Mouse (Mus musculus) E14TG2a.4 (cell line): ENCODE data around the gene Apopt1.

Experiments used
- H3K27me3 ChIP-seq: 2 replicates; pipeline ENCODE4 v1.6.1; 2014; ENCODE audit warnings: low read length, control low read depth; ENCODE audit not compliant: insufficient read depth
- H3K36me3 ChIP-seq: 2 replicates; pipeline ENCODE4 v1.6.1; 2014; ENCODE audit warnings: low read length, control low read depth; ENCODE audit not compliant: insufficient read depth
- H3K4me1 ChIP-seq: replicated peaks from 2 replicates; pipeline ENCODE4 v1.6.1; 2014; ENCODE audit warnings: low read depth, low read length, control low read depth
- H3K4me3 ChIP-seq: replicated peaks from 2 replicates; pipeline ENCODE4 v1.5.1; 2014; ENCODE audit warnings: mild to moderate bottlenecking, low read length
- H3K9me3 ChIP-seq: 2 replicates; pipeline ENCODE4 v1.6.1; 2014; ENCODE audit warnings: low read length, control low read depth
- CTCF ChIP-seq: conservative IDR thresholded peaks from 2 replicates; pipeline ENCODE4 v1.5.1; 2014; ENCODE audit warnings: low read length
- NANOG ChIP-seq: IDR thresholded peaks from 2 replicates; pipeline ENCODE4 v1.6.1; 2014; ENCODE audit warnings: borderline replicate concordance, low read length, mixed read lengths
- POU5F1 ChIP-seq: IDR thresholded peaks from 2 replicates; pipeline ENCODE4 v1.6.1; 2014; ENCODE audit warnings: low read length, borderline replicate concordance

The Apopt1 gene

DNA sequence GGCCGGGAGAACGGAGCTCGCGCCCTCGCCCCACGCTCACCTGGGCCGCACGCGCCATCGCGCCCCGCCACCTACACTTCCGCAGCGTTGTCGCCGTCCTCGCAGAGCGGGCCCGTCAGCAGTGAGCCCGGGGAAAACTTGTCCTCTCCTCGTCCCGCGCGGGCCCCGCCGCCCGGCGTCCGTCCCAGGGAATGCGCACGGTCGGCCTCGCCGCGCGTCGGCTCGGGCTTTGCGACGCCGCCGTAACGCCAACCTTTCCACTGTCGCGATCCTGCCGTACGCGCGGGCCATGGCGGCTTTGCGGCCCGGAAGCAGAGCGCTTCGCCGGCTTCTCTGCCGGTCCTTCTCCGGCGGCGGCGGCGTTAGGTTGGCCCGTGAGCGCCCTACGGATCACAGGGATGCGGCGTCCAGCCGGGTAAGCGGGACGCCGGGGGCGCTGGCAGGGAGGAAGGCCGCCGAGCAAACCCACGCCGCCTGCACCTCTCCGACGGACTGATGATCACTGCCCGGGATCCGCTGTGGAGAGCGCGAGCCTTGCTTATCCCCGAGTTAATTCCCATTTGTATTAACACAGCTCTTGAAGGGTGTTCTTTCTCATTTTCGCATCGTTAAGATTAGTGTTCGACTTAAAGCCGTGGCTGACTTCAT lies at the start of gene Apopt1, which contains the start of gene Bag5:
Gene Apopt1, plus strand, starts transcription at position 258 of the 648 bp plus-strand sequence.
Gene Bag5, minus strand, starts transcription at position 254 of the 648 bp plus-strand sequence.
- Histone ChIP-seq H3K4me3 (peak within 1 kb of the TSS; percentile 97), H3K36me3 (peaks cover 43% of the 10 kb centered on the region), H3K27me3 (peaks cover 8% of the 10 kb centered on the region), H3K4me1 (peaks cover 75% of the 10 kb centered on the region), H3K9me3 (no peaks in the 10 kb centered on the region)
- TF ChIP-seq NANOG (no peak), CTCF (no peak), POU5F1 (no peak)

DNA sequence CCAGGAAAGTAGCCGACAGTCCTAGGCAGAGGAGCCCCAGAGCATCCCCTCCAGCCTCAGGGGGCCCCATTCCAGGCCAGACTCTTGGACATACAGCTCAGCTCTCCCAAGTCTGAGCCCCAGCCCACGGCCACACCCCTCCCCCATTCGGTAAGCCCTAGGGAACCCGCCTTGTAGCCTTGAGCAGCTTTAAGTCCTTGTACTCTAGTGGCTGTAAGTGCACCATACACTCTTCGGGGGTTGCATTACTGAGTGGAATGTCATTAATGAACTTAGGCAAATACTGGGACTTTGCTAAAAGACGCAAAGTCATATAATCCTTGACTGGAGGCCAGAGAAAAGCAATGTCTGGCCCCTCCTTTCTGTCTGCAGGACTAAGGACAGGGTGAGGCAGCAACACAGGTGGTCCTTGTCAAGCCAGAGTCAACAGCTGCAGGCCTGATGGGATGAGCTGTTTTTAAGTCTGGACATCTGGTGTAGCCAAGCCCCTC lies 48.9 kb upstream of the Apopt1 start:
- TF ChIP-seq POU5F1 (no peak), NANOG (no peak), CTCF (no peak; the same call in 1 of the 2 replicates)
- Histone ChIP-seq H3K36me3 (peaks cover 15% of the 10 kb centered on the region), H3K4me3 (peak overlapping the region; percentile 62), H3K9me3 (no peaks in the 10 kb centered on the region), H3K27me3 (no peaks in the 10 kb centered on the region), H3K4me1 (peaks cover 88% of the 10 kb centered on the region)

DNA sequence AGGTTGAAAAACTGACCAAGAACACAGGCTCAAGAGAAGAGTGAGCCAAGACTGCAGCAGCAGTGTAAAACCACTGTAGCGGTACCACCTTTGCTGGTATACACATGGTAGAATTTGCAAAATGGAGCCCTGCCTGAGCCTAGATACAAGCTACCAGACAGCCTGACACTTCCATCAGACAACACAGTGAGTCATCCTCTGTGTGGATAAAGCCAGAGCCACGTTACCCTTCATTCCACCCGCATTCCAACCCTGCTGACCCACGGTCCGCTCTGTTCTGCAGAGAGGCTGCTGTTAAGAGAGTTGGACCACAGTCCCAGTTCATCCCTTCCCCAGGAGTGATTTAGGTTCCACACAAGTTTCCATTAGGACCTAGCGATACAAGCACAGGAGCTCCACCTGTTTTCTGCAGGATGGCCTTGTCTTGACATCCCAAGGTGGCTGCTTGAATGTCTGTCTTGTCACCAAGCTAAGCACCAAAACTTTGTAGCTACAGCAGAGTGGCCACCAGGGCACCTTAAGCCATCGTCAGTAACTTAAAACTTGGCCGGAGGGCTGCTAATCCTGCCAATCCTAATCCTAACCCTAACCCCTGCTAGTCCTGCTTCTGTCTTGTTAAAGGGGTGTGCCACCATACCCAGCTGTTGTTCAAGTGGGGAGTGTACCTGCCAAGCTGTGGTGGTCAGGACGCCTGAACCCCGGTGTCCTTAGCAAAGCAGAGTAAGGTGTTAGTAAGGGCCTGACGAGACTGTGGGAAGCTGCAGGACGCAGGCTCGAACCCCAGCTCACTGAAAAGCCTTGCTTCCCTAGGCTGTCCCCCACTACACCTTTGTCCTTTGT lies 47.8 kb upstream of the Apopt1 start:
- Histone ChIP-seq H3K4me3 (no peak overlapping the region), H3K36me3 (peaks cover 24% of the 10 kb centered on the region), H3K4me1 (peaks cover 88% of the 10 kb centered on the region), H3K9me3 (no peaks in the 10 kb centered on the region), H3K27me3 (no peaks in the 10 kb centered on the region)
- 0 out of 2 replicates have a peak, but pooled peaks have one; percentile 1 for TF ChIP-seq CTCF
- no peak for TF ChIP-seq NANOG

DNA sequence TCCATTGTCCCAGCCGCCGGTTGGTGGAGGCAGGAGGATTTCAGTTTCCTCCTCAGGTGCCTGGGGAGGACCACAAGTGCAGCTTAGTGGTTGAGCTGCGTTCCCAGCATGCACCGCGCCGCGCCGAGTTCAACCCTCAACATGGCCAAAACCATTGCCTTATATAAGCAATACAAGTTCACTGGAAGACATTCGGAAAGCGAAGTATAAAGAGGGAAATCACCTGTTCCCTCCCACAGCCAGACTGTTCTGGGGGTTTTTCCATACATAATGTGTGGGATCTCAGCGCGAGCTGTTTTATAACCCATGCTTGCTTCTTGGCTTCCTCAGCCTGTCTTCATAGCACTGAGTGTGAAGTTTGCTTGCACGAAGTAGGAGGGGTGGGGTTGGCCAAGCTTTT lies 46.7 kb upstream of the Apopt1 start:
- H3K36me3 ChIP-seq = peaks cover 34% of the 10 kb centered on the region
- H3K4me3 ChIP-seq = no peak overlapping the region
- no peaks in the 10 kb centered on the region for H3K9me3 ChIP-seq
- H3K27me3 ChIP-seq = no peaks in the 10 kb centered on the region
- H3K4me1 ChIP-seq = peaks cover 82% of the 10 kb centered on the region
- TF ChIP-seq NANOG = no peak
- no peak for TF ChIP-seq POU5F1
- no peak for TF ChIP-seq CTCF

DNA sequence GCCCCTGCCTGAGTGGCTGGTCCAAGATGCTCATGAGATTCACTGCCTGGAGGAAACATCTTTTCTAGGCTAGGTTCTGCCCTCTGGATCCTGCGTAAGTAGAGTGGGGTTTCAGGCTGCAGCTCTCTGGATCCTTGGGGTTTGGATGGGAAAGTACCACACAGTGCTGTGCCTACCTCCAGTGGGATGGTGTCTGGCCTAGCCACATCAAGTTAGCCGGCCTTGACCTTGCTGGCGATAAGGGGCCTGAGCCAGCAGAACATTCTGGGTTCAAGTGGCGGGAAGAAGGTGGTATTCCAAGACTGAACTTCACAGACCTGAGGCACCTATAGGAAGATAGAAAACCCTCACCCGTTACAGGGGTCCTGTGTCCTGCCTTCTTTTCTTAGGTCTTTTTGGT lies 45.6 kb upstream of the Apopt1 start:
- Histone ChIP-seq H3K4me3 (no peak overlapping the region), H3K36me3 (peaks cover 37% of the 10 kb centered on the region), H3K4me1 (peaks cover 73% of the 10 kb centered on the region), H3K9me3 (no peaks in the 10 kb centered on the region), H3K27me3 (peaks cover 5% of the 10 kb centered on the region)
- TF ChIP-seq POU5F1 (no peak), CTCF (no peak)

DNA sequence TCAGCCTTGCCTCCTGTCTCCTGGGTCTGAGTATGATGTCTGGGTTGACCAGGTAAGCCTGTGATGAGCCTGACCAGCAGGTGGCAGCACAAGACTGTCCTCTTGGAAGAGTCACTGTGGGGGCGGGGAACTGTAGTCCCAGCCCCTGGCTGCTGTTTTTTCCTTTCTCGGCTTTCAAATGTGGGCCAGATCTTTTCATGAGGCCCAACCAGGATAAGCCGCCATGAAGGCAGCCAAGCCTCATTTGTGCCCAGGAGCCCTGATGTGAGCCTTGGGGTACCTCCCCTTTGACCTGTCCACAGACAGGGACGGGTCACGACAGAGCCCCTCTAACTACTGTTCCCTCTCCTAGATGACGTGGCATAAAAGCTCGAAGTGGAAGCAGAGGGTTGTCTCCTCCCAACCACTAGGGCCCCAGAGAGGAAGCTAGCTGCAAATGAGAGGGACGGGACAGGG lies 44.6 kb upstream of the Apopt1 start:
- Histone ChIP-seq H3K4me3 (no peak overlapping the region; the same call in 1 of the 2 replicates), H3K4me1 (peaks cover 73% of the 10 kb centered on the region), H3K36me3 (peaks cover 37% of the 10 kb centered on the region), H3K9me3 (no peaks in the 10 kb centered on the region), H3K27me3 (peaks cover 15% of the 10 kb centered on the region)
- TF ChIP-seq POU5F1 (no peak), NANOG (no peak), CTCF (peak; percentile 84)

DNA sequence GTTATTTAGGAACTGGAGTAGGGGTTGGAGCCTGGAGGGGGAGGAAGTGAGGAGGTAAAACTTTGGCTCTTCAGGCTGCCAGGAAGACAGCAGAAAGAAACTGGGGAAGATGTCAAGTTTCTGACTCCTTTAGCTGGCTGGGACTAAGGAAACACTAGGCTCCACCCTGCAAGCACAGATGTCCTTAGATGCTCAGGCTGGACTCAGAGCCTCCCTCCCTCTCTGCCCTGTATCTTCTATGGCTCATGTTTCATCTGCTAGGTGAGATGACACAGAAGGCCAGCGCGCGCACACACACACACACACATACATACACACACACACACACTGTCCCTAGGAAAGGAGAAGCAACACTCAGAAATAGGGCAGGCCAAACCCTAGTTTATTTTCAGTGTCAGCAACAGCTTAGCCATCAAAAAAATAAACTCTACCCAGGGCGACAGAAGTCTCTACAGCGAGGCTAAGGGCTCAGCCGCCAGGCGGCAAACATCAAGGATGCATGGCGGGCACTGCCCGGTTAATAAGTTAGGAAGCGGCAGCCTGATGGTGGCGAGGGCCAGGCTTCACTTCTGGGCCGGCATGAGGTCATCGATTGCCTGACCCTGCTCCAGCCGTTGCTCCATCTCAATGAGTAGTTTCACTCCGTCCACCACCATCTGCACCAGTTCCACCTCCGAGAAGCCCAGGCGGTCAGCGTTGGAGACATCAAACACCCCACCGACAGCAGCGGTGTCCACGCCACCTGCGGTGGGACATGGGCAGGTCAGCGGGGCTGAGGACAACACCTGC lies 43.9 kb upstream of the Apopt1 start:
- H3K4me1 ChIP-seq = peaks cover 73% of the 10 kb centered on the region
- peaks cover 22% of the 10 kb centered on the region for H3K27me3 ChIP-seq
- H3K36me3 ChIP-seq = peaks cover 37% of the 10 kb centered on the region
- peak overlapping the region; percentile 89 for H3K4me3 ChIP-seq
- no peaks in the 10 kb centered on the region for H3K9me3 ChIP-seq
- TF ChIP-seq POU5F1 (no peak), CTCF (no peak), NANOG (no peak)

DNA sequence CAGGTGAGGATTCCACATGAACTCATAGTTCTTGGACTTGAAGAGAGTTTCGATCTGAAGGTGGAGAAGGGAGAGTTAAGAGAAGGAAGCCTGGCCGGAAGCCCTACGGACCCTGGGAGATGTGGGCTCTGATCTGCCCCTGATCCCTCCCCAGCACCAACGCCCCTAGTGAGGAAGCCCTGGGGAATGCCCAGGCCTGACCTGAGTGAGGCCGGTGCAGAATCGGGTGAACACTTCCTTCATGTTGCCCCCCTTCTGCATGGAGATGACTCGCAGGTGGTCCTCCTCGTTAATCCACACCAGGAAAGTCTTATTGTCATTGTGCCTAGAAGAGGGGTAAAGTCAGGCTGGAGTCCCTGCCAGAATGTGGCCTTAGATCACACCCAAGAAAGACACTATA lies 43.1 kb upstream of the Apopt1 start:
- H3K36me3 ChIP-seq = peaks cover 37% of the 10 kb centered on the region
- peaks cover 72% of the 10 kb centered on the region for H3K4me1 ChIP-seq
- TF ChIP-seq CTCF (no peak), NANOG (no peak), POU5F1 (no peak)
- no peaks in the 10 kb centered on the region for H3K9me3 ChIP-seq
- peak overlapping the region; percentile 89 for H3K4me3 ChIP-seq
- H3K27me3 ChIP-seq = peaks cover 23% of the 10 kb centered on the region
